Mouse (Mus musculus): Measurements from ENCODE around the gene Cd209f. TPM values are rescaled to one million over a fixed set of nuclear protein-coding genes. Genes with fewer than 3 reads are reported as not detected.
"Not testable (repeated sequence)": the region's sequence is repeated elsewhere in the genome, so short reads cannot be mapped to it uniquely, and the experiment has no call there.

Gene Cd209f
- total RNA-seq (2021) (1 to 10 TPM; 1.1 to 4.0 TPM), polyA plus RNA-seq (2012; rRNA removed) (1.9 and 5.5 TPM in 2 replicates)
- long read RNA-seq, partial matches to known transcripts: 0 of 3 reads
- long read RNA-seq, other reads (novel, unspliced or antisense): 1 of 3 reads

DNA sequence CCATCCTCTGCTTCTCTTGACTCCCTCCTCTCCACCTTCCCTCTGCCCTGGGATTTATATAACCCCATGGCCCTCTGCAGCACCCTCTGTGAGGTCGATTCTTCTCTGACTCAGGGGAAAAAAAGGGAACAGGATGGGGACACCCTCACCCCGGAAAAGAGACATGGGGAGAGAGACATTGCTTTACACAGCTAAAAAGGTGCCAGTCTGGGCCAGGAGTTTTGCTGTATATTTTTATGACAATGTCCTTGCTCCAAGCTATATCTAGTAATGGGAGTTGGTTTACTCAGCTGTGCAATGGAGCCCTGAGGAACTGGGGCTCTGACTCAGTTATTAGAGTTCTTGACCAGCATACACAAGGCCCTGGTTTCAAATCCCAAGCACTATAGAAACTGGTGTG is at the start of gene Cd209f:
Cd209f (minus strand) TSS at position 101 of the 400 bp plus-strand sequence.
- DNase-seq: not testable (repeated sequence)

DNA sequence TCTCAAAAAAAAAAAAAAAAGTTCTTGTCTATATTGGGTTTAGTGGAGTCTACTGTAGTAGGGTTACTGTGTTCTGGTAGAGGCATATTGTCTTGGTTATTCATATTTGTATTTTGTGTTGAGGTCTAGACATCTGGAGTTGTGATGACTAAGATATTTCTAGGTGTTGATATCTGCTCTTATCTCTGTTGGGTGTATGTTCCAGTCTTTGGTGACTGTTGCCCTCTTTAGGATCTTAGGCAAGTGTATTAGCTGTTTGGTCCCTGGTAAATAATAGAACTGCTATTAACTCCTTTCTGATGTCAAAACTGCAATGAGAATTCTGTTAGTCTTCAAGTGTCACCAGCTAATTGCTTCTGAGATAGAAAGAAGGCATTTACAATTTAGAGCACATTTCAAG is 49.2 kb upstream of the Cd209f start:
- DNase-seq: no peak

- no peak for DNase-seq
These were observed 41.6 kb upstream of the Cd209f start for GRCm38 (mm10) chr8:4147272-4147671.

GRCm38 (mm10) chr8:4141721-4142120 is 36.1 kb upstream of the Cd209f start:
- no peak for DNase-seq

- peak; percentile 79 for DNase-seq
These were observed 34.3 kb upstream of the Cd209f start for GRCm38 (mm10) chr8:4139660-4140646.

DNA sequence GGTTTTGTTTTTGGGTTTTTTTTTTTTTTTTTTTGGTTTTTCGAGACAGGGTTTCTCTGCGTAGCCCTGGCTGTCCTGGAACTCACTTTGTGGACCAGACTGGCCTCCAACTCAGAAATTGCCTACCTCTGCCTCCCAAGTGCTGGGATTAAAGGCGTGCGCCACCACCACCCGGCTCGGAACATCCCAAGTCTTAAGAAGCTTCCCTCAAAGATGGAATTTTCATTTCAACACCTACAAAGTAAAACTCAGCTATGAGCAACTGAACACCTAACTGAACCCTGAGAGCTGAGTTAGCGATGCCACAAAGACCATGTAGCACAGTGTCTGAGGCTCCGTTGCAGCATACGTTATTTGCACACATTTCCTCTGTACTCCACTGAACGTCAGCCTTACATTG is 28.2 kb upstream of the Cd209f start, which contains the start of gene Cd209g:
Cd209g (plus strand) TSS at position 301 of the 400 bp plus-strand sequence.
- no peak for DNase-seq

DNA sequence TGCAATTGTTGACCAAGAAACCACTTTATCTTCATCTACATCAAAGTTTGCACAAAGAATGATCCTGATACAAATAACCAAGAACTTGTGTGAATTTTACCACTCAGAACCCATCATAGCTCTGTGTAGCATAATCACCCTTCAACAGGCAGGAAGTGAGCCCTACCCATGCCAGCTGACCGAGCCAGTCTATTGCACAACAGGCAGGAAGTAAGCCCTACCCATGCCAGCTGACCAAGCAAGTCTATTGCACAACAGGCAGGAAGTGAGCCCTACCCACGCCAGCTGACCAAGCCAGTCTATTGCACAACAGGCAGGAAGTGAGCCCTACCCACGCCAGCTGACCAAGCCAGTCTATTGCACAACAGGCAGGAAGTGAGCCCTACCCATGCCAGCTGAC is 17.1 kb downstream of the Cd209f start:
- not testable (repeated sequence) for DNase-seq

GRCm38 (mm10) chr8:4087180-4087722 is 18.4 kb downstream of the Cd209f start:
- not testable (repeated sequence) for DNase-seq

Other genes with a start within 250 kb of the Cd209f start
- 1 to 10 TPM; 1.3 TPM for gene Cd209d, start 227.3 kb downstream of the Cd209f start, total RNA-seq (2021)
- gene Cd209d, start 227.3 kb downstream of the Cd209f start, polyA plus RNA-seq (2012; rRNA removed): 0.30 TPM in 1 of 2 replicates, not detected in the other
- gene Cd209b, start 179.0 kb downstream of the Cd209f start, total RNA-seq (2021): 1 to 10 TPM; 1.2 to 3.4 TPM
- gene Cd209b, start 179.0 kb downstream of the Cd209f start, polyA plus RNA-seq (2012; rRNA removed): 0.09 and 0.41 TPM in 2 replicates
- gene Cd209c, start 151.1 kb downstream of the Cd209f start, total RNA-seq (2021): not detected
- gene Cd209c, start 151.1 kb downstream of the Cd209f start, polyA plus RNA-seq (2012; rRNA removed): 0.29 and 0.38 TPM in 2 replicates
- gene Cd209g, start 28.3 kb upstream of the Cd209f start, total RNA-seq (2021): 1 to 10 TPM in 1 of 2 experiments, under 1 TPM in 1; 0.72 to 1.8 TPM
- gene Cd209g, start 28.3 kb upstream of the Cd209f start, polyA plus RNA-seq (2012; rRNA removed): 2.3 and 4.6 TPM in 2 replicates
- gene Evi5l, start 60.7 kb upstream of the Cd209f start, total RNA-seq (2021): 10 to 100 TPM; 33.8 to 38.2 TPM
- gene Evi5l, start 60.7 kb upstream of the Cd209f start, polyA plus RNA-seq (2012; rRNA removed): 25.2 and 33.8 TPM in 2 replicates
- gene Prr36, start 111.6 kb upstream of the Cd209f start, total RNA-seq (2021): 1 to 10 TPM; 4.9 to 5.1 TPM
- 2.6 and 4.0 TPM in 2 replicates for gene Prr36, start 111.6 kb upstream of the Cd209f start, polyA plus RNA-seq (2012; rRNA removed)
- gene Lrrc8e, start 121.0 kb upstream of the Cd209f start, total RNA-seq (2021): 10 to 100 TPM; 19.3 to 24.2 TPM
- 8.4 and 14.3 TPM in 2 replicates for gene Lrrc8e, start 121.0 kb upstream of the Cd209f start, polyA plus RNA-seq (2012; rRNA removed)
- gene Map2k7, start 132.9 kb upstream of the Cd209f start, total RNA-seq (2021): 10 to 100 TPM; 72.0 to 93.2 TPM
- 81.3 and 90.6 TPM in 2 replicates for gene Map2k7, start 132.9 kb upstream of the Cd209f start, polyA plus RNA-seq (2012; rRNA removed)
- 1 to 10 TPM; 1.0 to 1.2 TPM for gene Gm49320, start 133.0 kb upstream of the Cd209f start, total RNA-seq (2021)
- 10.3 and 12.7 TPM in 2 replicates for gene Gm49320, start 133.0 kb upstream of the Cd209f start, polyA plus RNA-seq (2012; rRNA removed)
- gene Tgfbr3l, start 142.4 kb upstream of the Cd209f start, total RNA-seq (2021): 10 to 100 TPM in 1 of 2 experiments, 1 to 10 TPM in 1; 8.2 to 11.4 TPM
- gene Tgfbr3l, start 142.4 kb upstream of the Cd209f start, polyA plus RNA-seq (2012; rRNA removed): 207 and 268 TPM in 2 replicates
- 10 to 100 TPM; 26.6 to 29.4 TPM for gene Snapc2, start 147.2 kb upstream of the Cd209f start, total RNA-seq (2021)
- 60.6 and 60.7 TPM in 2 replicates for gene Snapc2, start 147.2 kb upstream of the Cd209f start, polyA plus RNA-seq (2012; rRNA removed)
- 1 to 10 TPM; 7.7 to 9.1 TPM for gene Ctxn1, start 153.4 kb upstream of the Cd209f start, total RNA-seq (2021)
- 18.4 and 21.8 TPM in 2 replicates for gene Ctxn1, start 153.4 kb upstream of the Cd209f start, polyA plus RNA-seq (2012; rRNA removed)
- gene Timm44, start 170.1 kb upstream of the Cd209f start, total RNA-seq (2021): 10 to 100 TPM; 85.8 to 98.6 TPM
- gene Timm44, start 170.1 kb upstream of the Cd209f start, polyA plus RNA-seq (2012; rRNA removed): 69.2 and 76.8 TPM in 2 replicates
- 10 to 100 TPM; 16.0 to 18.6 TPM for gene Ccl25, start 219.4 kb upstream of the Cd209f start, total RNA-seq (2021)
- gene Ccl25, start 219.4 kb upstream of the Cd209f start, polyA plus RNA-seq (2012; rRNA removed): 0.86 and 1.6 TPM in 2 replicates
- 100 to 1,000 TPM in 1 of 2 experiments, 10 to 100 TPM in 1; 86.8 to 113 TPM for gene Elavl1, start 219.6 kb upstream of the Cd209f start, total RNA-seq (2021)
- gene Elavl1, start 219.6 kb upstream of the Cd209f start, polyA plus RNA-seq (2012; rRNA removed): 25.8 and 26.2 TPM in 2 replicates

Measured in adrenal gland, adult 2 months (tissue).